Mouse (Mus musculus): ENCODE data around the gene Npff. TPM values are rescaled to one million over a fixed set of nuclear protein-coding genes. Genes with fewer than 3 reads are reported as not detected.

Gene Npff
- polyA plus RNA-seq, 1 experiment from 2014 or later = 2.9 TPM

- peaks cover 59% of the 10 kb centered on the region for H3K4me1 ChIP-seq
- ATAC-seq (ENCODE audit: low FRiP score) = peak; percentile 57
- 6% methylated on average over 9 of the region's 9 CpGs for WGBS
These were observed 14.6 kb downstream of the Npff start for GRCm38 (mm10) chr15:102510110-102510509.

GRCm38 (mm10) chr15:102508336-102508735 is 16.4 kb downstream of the Npff start:
- no peak for ATAC-seq (ENCODE audit: low FRiP score)
- Histone ChIP-seq H3K4me1 (peaks cover 44% of the 10 kb centered on the region), H3K27ac (no peak overlapping the region), H3K9me3 (no peaks in the 10 kb centered on the region), H3K9ac (no peak overlapping the region), H3K27me3 (no peaks in the 10 kb centered on the region), H3K4me3 (replicated peaks) (no peak overlapping the region), H3K4me2 (no peak overlapping the region), H3K36me3 (replicated peaks) (peaks cover 36% of the 10 kb centered on the region)
- 90% methylated on average over 3 of the region's 3 CpGs for WGBS

More at GRCm38 (mm10) chr15:102510110-102510509, 14.6 kb downstream of the Npff start:
- peak overlapping the region; percentile 59 for H3K4me3 ChIP-seq (replicated peaks)
- no peaks in the 10 kb centered on the region for H3K27me3 ChIP-seq
- no peaks in the 10 kb centered on the region for H3K9me3 ChIP-seq
- H3K36me3 ChIP-seq (replicated peaks) = peaks cover 19% of the 10 kb centered on the region
- peak overlapping the region; percentile 90 for H3K27ac ChIP-seq
- peak overlapping the region; percentile 71 for H3K4me2 ChIP-seq
- H3K9ac ChIP-seq = peak overlapping the region; percentile 72

- H3K4me2 ChIP-seq = no peak overlapping the region
- ATAC-seq (ENCODE audit: low FRiP score) = no peak
- H3K27ac ChIP-seq = no peak overlapping the region
- H3K36me3 ChIP-seq (replicated peaks) = peaks cover 44% of the 10 kb centered on the region
- no peaks in the 10 kb centered on the region for H3K9me3 ChIP-seq
- H3K4me3 ChIP-seq (replicated peaks) = no peak overlapping the region
- no peak overlapping the region for H3K9ac ChIP-seq
- H3K27me3 ChIP-seq = no peaks in the 10 kb centered on the region
- H3K4me1 ChIP-seq = peaks cover 37% of the 10 kb centered on the region
These were observed 17.2 kb downstream of the Npff start for GRCm38 (mm10) chr15:102507561-102507960.

- Histone ChIP-seq H3K9me3 (no peaks in the 10 kb centered on the region), H3K27me3 (no peaks in the 10 kb centered on the region), H3K36me3 (replicated peaks) (peaks cover 51% of the 10 kb centered on the region), H3K4me2 (no peak overlapping the region), H3K27ac (no peak overlapping the region), H3K9ac (no peak overlapping the region), H3K4me3 (replicated peaks) (no peak overlapping the region), H3K4me1 (peaks cover 30% of the 10 kb centered on the region)
- WGBS = 96% methylated on average over 1 of the region's 1 CpGs
- no peak for ATAC-seq (ENCODE audit: low FRiP score)
These were observed 17.9 kb downstream of the Npff start for GRCm38 (mm10) chr15:102506864-102507263.

- H3K27me3 ChIP-seq = no peaks in the 10 kb centered on the region
- no peak overlapping the region for H3K9ac ChIP-seq
- H3K9me3 ChIP-seq = no peaks in the 10 kb centered on the region
- H3K4me1 ChIP-seq = peaks cover 26% of the 10 kb centered on the region
- 79% methylated on average over 2 of the region's 2 CpGs for WGBS
- H3K4me2 ChIP-seq = no peak overlapping the region
- no peak overlapping the region for H3K4me3 ChIP-seq (replicated peaks)
- no peak for ATAC-seq (ENCODE audit: low FRiP score)
- H3K36me3 ChIP-seq (replicated peaks) = peaks cover 55% of the 10 kb centered on the region
- H3K27ac ChIP-seq = no peak overlapping the region
These were observed 18.3 kb downstream of the Npff start for GRCm38 (mm10) chr15:102506464-102506830.

GRCm38 (mm10) chr15:102505770-102506463 is 18.8 kb downstream of the Npff start:
- Histone ChIP-seq H3K36me3 (replicated peaks) (peaks cover 61% of the 10 kb centered on the region), H3K4me1 (peaks cover 21% of the 10 kb centered on the region), H3K9ac (no peak overlapping the region), H3K27ac (no peak overlapping the region), H3K27me3 (no peaks in the 10 kb centered on the region), H3K4me3 (replicated peaks) (no peak overlapping the region), H3K4me2 (no peak overlapping the region), H3K9me3 (no peaks in the 10 kb centered on the region)
- WGBS = 94% methylated on average over 9 of the region's 9 CpGs
- no peak for ATAC-seq (ENCODE audit: low FRiP score)

GRCm38 (mm10) chr15:102505073-102505769 is 19.5 kb downstream of the Npff start:
- WGBS = 86% methylated on average over 12 of the region's 12 CpGs

GRCm38 (mm10) chr15:102503924-102504782 is 20.6 kb downstream of the Npff start:
- no peak overlapping the region for H3K4me2 ChIP-seq
- H3K9me3 ChIP-seq = no peaks in the 10 kb centered on the region
- H3K4me1 ChIP-seq = peaks cover 5% of the 10 kb centered on the region; the same call in 1 of the 2 replicates
- H3K36me3 ChIP-seq (replicated peaks) = peaks cover 78% of the 10 kb centered on the region
- H3K27ac ChIP-seq = no peak overlapping the region
- no peaks in the 10 kb centered on the region for H3K27me3 ChIP-seq
- 90% methylated on average over 9 of the region's 9 CpGs for WGBS
- no peak overlapping the region for H3K4me3 ChIP-seq (replicated peaks)
- no peak overlapping the region for H3K9ac ChIP-seq
- ATAC-seq (ENCODE audit: low FRiP score) = no peak

More at GRCm38 (mm10) chr15:102505073-102505769, 19.5 kb downstream of the Npff start:
- 0 out of 2 replicates have a peak overlapping the region, but pooled peaks have one; percentile 13 for H3K27ac ChIP-seq
- no peak overlapping the region; the same call in 1 of the 2 replicates for H3K4me2 ChIP-seq
- H3K4me1 ChIP-seq = peaks cover 15% of the 10 kb centered on the region
- ATAC-seq (ENCODE audit: low FRiP score) = no peak
- H3K9ac ChIP-seq = no peak overlapping the region
- no peak overlapping the region for H3K4me3 ChIP-seq (replicated peaks)
- H3K36me3 ChIP-seq (replicated peaks) = peaks cover 68% of the 10 kb centered on the region
- no peaks in the 10 kb centered on the region for H3K9me3 ChIP-seq
- no peaks in the 10 kb centered on the region for H3K27me3 ChIP-seq

GRCm38 (mm10) chr15:102503447-102503846 is 21.3 kb downstream of the Npff start, which contains the start of gene Gm10337:
TSS of gene Gm10337 (plus strand) at chr15:102503722.
- H3K36me3 ChIP-seq (replicated peaks) = peaks cover 81% of the 10 kb centered on the region
- WGBS = 94% methylated on average over 1 of the region's 1 CpGs

GRCm38 (mm10) chr15:102502254-102502840 is 22.4 kb downstream of the Npff start:
- Histone ChIP-seq H3K27me3 (no peaks in the 10 kb centered on the region), H3K4me1 (no peaks in the 10 kb centered on the region), H3K4me2 (no peak overlapping the region), H3K4me3 (replicated peaks) (no peak overlapping the region), H3K9ac (no peak overlapping the region), H3K9me3 (no peaks in the 10 kb centered on the region), H3K36me3 (replicated peaks) (peaks cover 83% of the 10 kb centered on the region), H3K27ac (no peak overlapping the region)
- ATAC-seq (ENCODE audit: low FRiP score) = no peak
- WGBS = 79% methylated on average over 9 of the region's 9 CpGs

More at GRCm38 (mm10) chr15:102503447-102503846, 21.3 kb downstream of the Npff start, which contains the start of gene Gm10337:
- Histone ChIP-seq H3K9ac (no peak within 1 kb of the TSS), H3K4me3 (replicated peaks) (no peak within 1 kb of the TSS), H3K27ac (no peak within 1 kb of the TSS), H3K4me2 (no peak within 1 kb of the TSS), H3K9me3 (no peaks in the 10 kb centered on the region), H3K4me1 (peaks cover 2% of the 10 kb centered on the region; the same call in 1 of the 2 replicates), H3K27me3 (no peaks in the 10 kb centered on the region)
- ATAC-seq (ENCODE audit: low FRiP score) = no peak

GRCm38 (mm10) chr15:102501084-102501814 is 23.5 kb downstream of the Npff start:
- no peak overlapping the region for H3K9ac ChIP-seq
- H3K4me1 ChIP-seq = no peaks in the 10 kb centered on the region
- H3K9me3 ChIP-seq = no peaks in the 10 kb centered on the region
- no peak overlapping the region for H3K27ac ChIP-seq
- WGBS = 90% methylated on average over 19 of the region's 19 CpGs
- no peaks in the 10 kb centered on the region for H3K27me3 ChIP-seq
- no peak overlapping the region for H3K4me2 ChIP-seq
- peaks cover 90% of the 10 kb centered on the region for H3K36me3 ChIP-seq (replicated peaks)
- ATAC-seq (ENCODE audit: low FRiP score) = no peak
- no peak overlapping the region for H3K4me3 ChIP-seq (replicated peaks)

Data from forebrain, embryonic 12.5 days (tissue).